Mouse (Mus musculus) E14TG2a.4 (cell line): ENCODE measurements around the gene Tomm7.

Experiments
- CTCF ChIP-seq: conservative IDR thresholded peaks from 2 replicates; pipeline ENCODE4 v1.5.1; 2014; ENCODE audit warnings: low read length
- NANOG ChIP-seq: IDR thresholded peaks from 2 replicates; pipeline ENCODE4 v1.6.1; 2014; ENCODE audit warnings: borderline replicate concordance, low read length, mixed read lengths

DNA sequence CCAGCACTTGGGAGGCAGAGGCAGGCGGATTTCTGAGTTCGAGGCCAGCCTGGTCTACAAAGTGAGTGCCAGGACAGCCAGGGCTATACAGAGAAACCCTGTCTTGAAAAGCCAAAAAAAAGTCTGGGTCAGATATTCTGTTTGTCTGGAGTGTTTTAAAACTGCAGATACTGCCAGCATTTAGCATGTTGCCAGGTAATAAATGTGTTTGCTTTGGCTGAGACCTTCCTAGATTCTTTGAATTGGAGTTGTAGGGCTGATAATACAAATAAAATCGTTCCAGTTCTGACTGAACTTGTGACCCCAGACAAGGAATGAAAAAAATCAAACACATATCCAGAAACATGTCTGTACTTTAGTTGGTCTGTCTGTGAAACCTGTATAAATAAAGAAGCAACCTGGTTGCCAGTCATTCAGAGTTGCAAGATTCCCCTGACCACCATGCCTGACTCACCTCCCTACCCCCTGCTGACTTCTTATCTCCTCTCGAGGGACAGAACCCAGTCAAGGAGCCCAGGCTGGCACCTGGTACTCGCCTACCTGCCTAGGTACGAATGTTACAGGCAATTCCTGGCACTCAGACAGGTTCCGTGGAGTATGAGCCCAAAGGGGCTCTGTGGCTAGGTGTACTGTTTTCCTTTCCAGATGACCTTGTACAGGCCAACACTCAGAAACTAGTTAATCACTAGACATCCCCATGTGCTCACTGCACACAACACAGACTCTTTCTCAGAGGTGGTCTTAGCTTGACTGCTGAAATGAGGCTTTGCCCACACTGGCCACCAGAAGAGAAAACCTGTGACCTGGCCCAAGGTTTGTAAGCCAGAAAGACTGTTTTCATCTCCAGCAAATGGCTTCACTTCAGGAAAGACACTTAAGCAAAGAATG is 19.4 kb upstream of the Tomm7 start:
- no peak for TF ChIP-seq CTCF
- no peak for TF ChIP-seq NANOG
